Mouse (Mus musculus) v-Abl transformed pro-B cells (cell line): ENCODE results near the gene Rrbp1.

ENCODE experiments used
- in situ Hi-C, 2 experiments: fragments of 400-800 bp; cut with MboI; formaldehyde crosslinking; loops; one replicate each; pipeline ENCODE4 v1.15.1; 2025; ENCODE audit not compliant: unreplicated experiment in 2 of 2

The Rrbp1 gene

DNA sequence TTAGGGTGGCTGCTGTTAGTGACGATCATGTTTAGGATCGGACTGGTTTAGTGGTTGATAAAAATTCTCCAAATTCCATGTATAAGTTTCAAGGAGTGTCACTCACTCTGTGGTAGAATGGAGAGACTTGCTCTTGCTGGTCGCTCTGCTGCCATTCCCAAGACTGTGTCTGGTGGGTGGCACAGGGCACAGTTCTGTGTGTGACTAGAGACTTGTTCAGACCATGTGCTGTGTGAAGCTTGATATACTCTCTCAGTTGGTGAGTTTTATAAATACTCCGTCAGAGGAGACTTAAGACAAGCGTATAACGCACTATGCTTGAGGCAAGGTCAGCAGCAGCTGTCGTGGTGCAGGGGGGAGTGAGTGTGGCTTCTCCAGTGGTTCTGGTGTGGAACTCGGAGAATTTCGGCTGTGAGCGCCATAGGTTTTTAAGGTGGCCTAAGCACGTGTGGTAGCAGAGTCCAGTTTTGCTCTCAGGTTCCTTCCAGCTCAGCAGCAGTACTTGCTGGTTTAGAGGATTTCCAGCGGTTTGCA is 78.7 kb downstream of the Rrbp1 start:
- in situ Hi-C loops, result no loop called here

DNA sequence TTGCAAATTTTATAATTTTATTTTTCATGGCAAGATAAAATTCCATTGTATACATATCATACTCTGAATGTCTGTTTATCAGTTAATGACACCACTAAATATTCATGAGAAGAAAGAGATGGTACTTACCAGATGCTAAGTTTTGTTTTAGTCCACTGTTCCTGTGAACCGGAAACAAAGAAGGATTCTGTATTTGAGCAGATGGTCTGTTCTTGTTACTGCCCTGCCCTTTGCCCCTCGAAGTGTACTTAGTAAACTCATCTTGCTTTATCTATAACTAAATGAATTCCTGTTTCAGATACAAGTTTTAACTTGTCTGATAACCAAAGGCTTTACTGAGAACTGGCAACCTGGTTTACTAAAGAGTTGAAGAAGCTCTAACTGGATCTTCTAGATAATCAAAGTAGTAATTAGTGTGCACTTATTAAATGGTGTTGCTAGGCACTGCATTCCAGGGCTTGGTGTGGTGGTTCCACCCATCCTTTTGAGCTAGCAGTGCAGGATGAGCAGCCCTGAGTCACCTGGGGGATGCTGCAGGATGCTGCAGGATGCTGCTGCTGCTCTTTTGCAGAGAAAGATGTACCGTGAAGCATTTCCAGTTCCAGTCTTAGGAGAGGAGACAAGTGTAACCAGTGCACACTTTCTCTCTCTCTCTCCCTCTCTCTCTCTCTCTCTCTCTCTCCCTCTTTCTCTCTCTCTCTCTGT is 81.3 kb downstream of the Rrbp1 start:
- in situ Hi-C loops, result no loop called here

DNA sequence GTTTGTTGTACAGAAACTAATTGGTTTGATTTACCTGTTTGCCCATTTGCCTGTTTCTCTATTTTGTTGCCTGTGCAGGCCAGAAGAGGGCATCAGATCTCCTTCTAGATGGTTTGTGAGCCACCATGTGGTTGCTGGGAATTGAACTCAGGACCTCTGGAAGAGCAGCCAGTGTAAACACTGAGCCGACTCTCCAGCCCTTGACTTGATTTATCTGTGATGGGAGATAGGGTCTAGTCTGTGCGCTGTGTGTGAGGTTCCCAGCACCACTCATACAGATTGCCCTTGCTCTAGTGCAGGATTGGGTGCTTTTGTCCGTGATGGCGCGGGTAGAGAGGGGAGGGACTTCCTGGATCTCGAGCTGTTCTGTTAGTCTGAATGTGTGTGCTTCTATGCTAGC is 85.2 kb downstream of the Rrbp1 start:
- in situ Hi-C loops, result no loop called here

DNA sequence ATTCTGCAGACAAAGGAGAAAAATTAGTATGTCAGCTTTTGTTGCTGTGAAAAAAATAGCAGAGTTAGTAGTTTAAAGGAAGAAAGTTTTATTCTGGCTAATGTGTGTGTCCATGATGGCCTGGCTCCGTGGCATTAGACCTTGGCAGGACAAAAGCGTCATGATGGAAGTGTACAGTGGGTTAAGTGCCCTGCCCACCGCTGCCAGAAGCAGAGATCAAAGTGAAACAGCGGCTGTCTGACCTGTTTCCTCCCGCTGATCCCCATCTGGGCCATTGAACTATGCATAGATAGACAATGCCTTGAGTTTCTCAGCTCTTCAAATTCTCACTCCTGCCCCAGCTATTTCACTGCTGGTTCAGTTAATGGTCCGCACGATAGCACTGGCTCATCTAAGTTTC is 87.0 kb downstream of the Rrbp1 start:
- in situ Hi-C loops, result no loop called here

DNA sequence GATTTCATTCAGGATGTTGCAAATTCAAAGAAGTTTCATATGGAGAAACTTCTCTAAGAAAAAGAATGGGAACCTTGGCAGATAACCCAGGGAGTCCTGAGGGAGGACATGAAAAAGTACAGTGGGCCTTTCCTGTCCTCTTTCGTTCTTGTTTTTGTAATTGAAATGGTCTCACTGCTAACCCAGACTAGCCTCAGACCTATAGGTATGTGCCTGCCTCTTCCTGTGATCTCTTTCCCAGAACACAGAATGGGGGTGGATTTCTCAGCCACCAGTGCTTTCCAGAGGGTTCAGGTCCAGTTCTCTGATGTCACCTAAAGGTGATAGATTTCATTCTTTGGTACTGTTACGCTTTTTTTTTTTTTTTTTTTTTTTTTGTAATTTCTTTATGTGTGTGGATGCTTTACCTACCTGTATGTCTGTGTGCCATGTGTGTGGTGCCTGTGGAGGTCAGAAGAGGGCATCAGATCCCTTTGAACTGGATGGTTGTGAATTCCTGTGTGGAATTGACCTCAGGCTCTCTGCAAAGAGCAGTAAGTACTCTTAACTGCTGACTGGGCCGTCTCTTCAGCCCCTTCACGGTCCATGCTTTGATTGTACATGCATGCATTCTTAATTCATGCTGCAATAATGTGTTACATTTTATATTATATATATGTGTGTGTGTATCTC is 92.1 kb downstream of the Rrbp1 start:
- in situ Hi-C loops, result no loop called here

DNA sequence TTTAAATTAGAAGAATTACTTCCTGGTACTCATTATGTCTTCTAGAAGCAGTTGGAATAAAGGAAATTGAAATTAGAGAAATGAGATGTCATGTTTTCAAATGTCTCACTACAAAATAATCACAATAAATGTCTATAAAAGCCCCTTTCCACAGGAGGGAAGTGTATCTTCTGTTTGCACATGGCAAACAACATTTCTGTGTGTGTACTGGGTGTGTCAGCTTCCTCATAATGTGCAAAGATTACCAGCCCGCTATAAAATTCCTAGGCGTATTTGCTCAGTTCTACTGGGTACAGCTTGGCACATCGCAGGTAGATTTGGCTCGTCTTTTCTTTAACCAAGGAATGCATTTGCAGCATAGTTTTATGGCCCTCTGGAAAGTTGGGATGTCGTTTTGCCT is 93.4 kb downstream of the Rrbp1 start:
- in situ Hi-C loops, result no loop called here

DNA sequence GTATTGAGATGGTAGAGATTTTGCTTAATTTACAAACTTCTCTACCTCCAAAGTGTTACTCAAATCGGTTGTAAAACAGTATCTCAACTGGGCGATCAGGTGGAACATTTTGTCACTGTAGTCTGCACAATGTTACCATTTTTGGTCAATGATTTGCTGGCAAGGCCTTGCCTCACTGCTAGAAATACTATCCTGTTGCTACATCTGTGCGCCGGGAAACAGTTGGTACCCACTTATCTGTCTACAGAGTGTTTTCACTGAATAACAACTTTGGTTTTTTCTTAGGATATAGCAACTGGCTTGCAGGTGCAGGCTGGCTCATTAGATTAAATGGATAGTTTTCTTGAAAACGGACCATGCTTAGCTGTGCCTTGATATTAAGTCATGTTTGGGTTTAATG is 94.8 kb downstream of the Rrbp1 start:
- in situ Hi-C loops, result no loop called here

DNA sequence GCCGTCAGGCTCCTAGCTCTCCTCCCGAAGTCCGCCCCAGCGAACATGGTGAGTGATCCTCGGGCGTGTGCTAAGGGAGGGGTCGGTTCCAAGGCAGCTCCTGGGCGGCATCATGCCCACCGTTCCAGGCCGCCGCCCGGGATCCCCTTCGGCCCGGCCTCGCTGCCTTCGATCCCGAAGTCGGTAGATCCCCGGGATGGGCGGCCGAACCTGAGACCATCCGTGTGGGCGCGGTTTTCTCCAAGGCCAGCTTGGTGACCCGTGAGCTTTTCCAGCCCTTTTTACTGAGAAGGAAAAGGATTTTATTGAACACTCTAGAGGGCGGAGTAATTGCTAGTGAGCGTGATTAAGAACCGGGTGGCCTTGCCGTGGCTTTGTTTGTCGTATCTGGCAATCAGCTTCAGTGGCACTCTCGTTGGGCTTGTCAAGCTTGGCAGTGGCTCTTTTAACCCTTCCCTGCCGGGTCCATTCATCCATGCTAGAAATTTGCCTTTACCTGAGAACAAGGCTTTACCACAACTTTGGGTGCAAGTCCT is 95.4 kb downstream of the Rrbp1 start:
- in situ Hi-C loops, result no loop called here

DNA sequence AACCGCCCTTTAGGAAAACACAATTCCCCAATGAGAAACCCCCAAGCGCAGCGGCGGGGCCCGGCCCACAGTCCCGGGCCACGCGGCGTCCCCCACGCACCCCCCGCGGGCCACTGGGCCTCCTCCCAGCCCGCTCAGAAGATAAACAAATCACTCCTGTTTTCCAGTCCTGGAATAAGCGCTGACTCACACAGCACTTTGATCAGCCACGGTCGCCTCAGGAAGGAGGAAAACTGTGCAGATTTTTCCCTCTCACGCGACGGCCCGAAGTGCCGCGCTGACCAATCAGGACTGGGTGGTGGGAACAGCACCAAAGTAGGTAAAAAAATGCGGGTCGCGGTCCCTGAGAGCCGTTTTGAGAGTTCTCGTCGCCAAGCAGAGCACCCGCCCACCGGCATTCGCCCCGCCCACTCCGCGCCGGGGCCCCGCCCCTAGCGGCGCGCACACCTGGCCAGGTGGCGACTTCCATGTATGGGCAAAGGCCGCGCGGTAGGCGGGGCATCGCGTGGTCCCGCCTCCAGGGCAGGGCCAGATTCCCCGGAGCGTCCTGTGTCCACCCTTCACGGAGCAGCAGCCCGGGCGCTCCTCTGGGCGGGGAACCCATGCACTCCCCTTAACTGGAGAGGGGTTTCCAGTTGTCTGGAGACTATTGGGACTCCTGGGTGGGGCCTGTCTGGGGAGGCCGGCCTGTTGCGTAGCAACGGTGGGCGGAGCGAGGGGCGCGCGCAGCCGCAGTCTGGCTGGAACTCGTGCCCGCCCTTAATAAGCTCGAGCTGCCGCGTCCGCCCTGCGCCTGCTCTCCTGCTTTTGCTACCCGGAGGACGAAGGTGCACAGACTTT is 96.1 kb downstream of the Rrbp1 start, which contains the start of gene Dstn:
Dstn (plus strand) TSS at position 561 of the 840 bp plus-strand sequence.
- in situ Hi-C loops, result loop anchor here in 1 of 2 experiments (5.0 kb wide), 1 partner anchor 78 kb away; no protein-coding TSS in a partner anchor

DNA sequence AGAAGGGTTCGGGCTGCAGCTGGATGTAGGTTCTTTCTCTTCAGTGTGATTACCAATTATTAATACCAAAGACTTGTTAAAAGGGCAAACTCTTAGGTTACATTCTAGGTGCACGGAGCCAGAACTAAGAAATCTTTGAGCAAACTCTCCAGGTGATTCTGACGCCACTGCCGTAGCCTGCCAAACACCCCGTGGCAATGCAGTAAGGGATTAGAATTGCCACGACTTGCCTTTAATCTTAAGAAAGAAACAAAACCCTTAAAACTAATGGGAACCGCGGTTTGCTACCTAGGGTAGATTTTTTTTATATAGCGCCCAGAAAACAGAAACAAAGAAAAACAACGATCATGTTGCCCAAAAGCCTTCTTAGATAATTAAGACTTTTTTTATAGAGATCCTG is 96.8 kb downstream of the Rrbp1 start:
- in situ Hi-C loops, result loop anchor here in 1 of 2 experiments (5.0 kb wide), 1 partner anchor 77 kb away; no protein-coding TSS in a partner anchor

DNA sequence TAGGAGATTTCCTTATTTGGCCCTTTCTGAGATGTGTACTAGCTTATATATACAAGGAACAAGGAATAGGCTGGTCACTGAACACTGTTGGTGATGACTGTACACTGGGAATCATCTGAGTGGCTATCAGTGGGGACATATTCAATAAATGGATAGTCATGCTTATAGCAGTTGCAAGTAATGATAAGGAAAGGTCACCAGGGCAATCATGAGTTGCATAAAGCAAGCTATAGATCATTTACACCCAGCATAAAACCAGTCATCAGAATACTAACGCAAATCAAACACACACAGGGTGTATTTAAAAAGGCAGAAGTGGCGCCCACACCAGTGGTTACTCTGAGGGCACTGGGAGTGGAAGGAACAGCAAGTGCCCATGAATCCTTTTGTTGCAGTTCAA is 98.9 kb downstream of the Rrbp1 start:
- in situ Hi-C loops, result loop anchor here in 1 of 2 experiments (5.0 kb wide), 1 partner anchor 75 kb away; no protein-coding TSS in a partner anchor

DNA sequence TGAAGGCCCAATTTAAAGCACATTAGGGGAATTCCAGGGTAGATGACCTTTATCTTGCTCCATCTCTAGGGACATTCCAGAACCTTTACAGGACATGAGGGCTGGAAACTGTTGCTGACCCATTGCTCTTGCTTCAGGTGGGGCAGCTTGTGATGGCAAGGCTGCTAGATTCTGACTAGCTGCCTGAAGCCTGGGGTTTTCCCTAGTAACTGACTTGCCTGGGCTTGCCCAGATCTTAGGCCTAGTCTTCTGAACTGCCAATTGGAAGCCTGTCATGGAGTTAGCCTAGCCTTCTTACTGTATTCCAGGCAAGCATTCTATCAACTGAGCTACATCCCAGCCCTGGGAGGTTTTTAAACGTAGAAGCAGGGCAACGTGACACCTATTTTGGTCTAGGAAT is 101.8 kb downstream of the Rrbp1 start:
- in situ Hi-C loops, result no loop called here

DNA sequence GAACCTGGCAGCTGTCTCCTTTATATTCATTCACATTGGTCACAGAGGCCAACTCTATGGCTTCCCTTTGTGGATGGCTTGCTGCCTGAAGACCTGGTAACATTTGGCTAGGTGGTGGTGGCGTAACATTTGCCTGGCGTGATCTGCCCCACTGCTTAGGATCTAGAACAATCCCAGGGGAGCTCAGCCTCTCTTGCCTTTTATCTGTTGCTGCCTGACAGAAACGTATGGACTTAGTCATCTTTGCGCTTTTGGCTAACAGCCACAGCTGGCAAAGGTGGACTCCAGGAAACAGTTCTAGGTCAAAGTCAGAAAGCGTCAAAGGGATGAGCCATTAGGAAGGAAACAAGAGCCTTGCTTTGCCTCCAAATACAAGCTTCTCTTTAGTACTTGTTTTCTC is 106.2 kb downstream of the Rrbp1 start:
- in situ Hi-C loops, result no loop called here

DNA sequence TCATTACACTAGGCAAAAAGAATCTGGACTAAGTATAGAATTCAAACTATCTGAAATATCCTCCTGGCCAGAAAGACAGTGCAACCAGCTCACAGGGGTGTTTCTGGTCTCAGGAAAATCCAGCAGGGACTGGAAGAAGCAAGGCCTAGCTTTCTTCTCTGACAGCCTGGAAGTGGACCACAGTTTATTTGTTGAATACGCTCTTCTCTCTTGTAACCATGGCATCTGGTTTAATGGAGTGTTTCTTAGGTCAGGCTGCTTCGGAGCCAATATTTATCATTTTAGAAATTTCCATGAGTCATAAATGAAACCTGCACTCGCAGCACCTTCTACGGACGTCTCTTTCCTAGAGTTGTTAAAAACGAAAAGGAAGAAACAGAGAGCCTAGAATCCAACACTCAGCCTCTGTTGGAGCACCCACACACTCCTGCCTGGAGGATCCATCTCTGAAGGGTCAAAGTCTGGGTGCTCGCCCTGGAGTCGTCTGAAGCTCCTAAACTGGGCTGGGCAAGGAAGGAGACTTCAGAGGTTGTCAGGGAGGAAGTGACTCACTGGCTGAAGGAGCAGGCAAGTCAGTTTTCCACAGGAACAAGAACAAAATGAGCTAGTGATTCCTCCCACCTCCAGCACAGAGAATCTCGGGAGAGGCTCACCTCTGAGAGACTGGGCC is 107.6 kb downstream of the Rrbp1 start:
- in situ Hi-C loops, result no loop called here

DNA sequence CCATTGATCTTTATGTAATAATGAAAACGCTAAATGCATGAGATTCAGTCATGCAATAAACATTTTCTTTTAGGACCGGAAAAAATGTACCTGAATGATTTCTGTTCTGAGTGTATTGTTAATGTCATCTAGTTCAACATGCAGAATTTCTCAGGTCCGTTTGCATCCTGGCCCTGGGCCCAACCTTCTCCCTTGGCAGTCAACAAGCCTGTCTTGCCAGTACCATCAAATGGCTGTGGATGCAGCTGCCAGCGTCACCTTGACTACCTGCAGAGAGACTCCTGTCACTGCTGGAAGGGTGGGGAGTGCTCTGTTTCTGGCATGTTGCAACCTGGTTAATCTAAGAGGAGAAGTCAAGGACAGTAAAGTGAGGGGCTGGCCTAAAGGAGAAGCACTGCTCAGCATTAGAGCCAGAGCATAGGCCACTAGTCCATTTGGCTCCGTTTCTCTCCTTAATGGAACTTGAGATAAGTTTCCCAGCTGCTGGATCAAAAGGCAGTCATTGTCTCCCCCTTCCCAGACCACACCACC is 110.2 kb downstream of the Rrbp1 start:
- in situ Hi-C loops, result no loop called here

DNA sequence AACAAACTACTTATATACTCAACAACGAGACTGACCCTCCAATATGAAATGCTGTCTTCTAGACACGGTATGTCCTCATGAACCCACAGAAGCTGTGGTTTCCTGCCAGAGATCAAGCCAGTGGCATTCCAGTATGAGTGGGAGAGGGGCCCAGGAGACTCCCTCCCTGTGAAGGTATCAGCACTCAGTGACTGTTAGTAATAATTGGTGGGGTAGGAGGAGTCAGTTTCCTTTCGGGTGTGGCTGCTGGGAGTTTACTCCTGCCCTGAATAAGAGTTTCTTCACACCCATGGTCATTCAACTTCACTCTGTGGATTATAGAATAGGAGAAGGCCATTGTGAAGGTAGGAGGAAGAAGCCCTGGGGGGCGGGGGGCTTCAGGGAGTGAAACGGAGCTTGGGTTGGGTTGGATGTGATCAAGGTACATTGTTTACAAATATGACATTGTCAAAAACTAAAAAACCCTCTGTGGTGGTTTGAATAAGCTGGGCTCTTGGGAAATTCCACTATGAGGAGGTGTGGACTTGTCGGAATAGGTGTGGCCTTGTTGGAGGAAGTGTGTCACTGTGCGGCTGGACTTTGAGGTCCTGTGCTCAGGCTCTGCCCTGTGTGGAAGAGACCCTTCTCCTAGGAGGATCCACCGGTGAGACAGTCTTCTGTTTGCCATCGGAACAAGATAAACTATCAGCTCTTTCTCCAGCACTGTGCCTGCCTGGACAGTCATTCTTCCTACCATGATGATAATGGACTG is 111.4 kb downstream of the Rrbp1 start:
- in situ Hi-C loops, result no loop called here
